5 mouse cellular contexts compared by ENCODE assay signal in genomic region chr3:115937807-115938206, GRCm38 (mm10).
"Had no signal": no experiment of that assay in that cellular context is flagged by ENCODE, and none has a peak within 500 bp of the region (broad histone marks: within the 10 kb centered on the region; RNA-seq: fewer than 3 reads in every experiment).

No protein-coding gene starts in this region.

- DNase-seq: kidney, adult 2 months; kidney, postnatal 14 days; lung, adult 2 months; right cerebral cortex, postnatal 14 days; thymus, postnatal 4 days had no signal
